Mouse (Mus musculus) layer of hippocampus, adult 18-20 months (tissue): ENCODE measurements around the gene Tmem108. TPM values are rescaled to one million over a fixed set of nuclear protein-coding genes. Genes with fewer than 3 reads are reported as not detected.

ENCODE experiments used
- DNase-seq, 2 experiments: peaks; one replicate each; pipeline ENCODE4 v3.0.0; 2022; ENCODE audit warnings: low spot score in 2 of 2
- total RNA-seq, 2 experiments: library from RNA; stranded (reverse); gene quantifications; 2 replicates each; pipeline ENCODE4 v1.2.3; 2021

Gene Tmem108
- total RNA-seq, 2 experiments from 2014 or later: 32.1 to 35.4 TPM

DNA sequence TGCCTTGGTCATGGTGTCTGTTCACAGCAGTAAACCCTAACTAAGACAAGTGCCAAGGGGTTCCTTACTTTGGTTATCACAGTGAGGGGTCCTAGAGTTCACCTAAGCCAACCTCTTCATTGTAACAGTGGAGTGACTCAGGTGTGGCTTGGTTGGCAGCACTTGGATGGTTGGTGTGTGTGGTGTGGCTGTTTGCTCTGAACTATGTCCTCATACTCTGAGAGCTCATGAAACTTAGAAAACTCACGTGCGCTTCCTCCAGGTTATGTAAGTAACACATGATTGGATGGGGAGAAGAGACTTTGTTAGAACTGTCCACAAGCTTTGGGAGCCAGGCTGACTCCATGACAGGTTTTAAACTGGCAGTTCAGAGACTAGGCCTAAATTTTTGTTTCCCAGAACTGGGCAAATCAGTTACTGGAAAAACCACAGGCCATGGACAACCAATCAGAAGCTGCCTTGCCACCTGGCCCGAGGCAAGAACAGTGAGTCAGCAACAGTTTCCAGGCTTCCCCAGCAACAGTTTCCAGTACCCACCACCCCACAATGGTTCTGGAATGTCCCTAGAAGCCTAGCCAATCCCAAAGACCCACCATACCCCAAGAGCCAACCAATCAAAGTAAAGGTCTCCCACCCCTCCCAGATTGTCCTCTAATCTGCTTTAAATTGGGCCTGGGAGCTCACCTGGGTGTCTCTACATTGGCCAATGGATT is 257.9 kb downstream of the Tmem108 start:
- DNase-seq: no peak

DNA sequence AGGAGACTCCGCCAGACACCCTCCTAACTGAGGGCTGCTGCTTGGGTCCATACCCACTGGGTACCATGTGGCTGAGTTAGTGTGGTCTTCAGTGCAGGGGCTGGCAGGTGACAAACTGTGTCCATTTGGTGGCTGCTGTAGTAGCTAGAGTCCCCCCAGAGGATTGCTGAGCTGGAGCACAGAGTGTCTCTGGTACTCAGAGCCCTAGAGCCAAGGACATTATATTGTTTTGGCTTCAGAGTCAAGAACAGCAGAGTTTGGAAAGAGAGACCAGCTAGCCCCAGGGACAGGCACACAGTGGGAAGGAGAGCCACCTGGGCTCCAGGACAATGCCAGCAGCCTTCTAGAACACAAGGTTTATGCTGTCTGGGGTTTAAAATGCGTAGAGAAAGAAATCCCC is 259.0 kb downstream of the Tmem108 start:
- no peak for DNase-seq

DNA sequence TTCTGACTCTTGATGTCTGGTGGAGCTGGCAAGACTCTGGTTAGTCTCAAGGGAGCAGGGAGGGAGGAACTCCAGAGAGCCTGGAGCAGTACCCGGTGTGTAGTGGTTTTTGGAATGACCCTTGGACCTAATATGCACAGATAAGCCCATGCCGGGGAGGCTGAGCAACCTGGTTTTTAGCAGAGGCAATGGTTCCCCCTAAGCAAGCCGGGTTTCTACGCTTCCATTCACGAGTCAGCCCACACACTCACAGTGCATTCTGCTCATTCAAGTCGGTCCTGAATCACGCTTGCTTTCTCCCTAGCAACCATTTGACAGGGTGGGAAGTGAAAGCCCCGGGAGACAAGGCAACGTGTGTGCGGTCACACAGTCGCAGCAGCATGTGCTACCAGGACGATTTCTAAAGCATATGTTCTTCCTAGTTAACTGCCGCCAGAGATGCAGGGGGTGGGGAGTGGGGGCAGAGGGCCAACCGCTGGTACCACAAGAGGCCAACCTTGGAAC is 259.7 kb downstream of the Tmem108 start:
- DNase-seq: peak; percentile 77 to 86

DNA sequence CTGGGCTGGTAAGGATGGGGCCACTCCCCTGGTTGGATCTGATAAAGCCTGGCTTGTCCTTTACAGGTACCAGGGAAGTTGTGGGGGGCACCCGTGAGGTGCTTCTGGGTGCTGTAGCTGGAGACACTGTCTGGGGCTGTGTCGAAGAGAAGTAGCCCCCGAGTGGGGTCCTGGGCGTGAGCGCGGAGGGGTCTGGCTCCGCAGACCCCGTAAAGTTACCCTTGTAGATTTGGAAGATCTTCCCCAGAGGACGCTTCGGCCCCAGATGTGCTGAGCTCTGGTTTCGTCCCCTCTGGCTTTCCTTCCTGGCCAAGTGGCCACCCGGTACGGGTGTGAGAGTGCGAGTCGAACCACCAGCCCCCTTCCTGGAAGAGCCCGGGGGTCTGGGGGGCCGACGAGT is 262.3 kb downstream of the Tmem108 start:
- DNase-seq: no peak

DNA sequence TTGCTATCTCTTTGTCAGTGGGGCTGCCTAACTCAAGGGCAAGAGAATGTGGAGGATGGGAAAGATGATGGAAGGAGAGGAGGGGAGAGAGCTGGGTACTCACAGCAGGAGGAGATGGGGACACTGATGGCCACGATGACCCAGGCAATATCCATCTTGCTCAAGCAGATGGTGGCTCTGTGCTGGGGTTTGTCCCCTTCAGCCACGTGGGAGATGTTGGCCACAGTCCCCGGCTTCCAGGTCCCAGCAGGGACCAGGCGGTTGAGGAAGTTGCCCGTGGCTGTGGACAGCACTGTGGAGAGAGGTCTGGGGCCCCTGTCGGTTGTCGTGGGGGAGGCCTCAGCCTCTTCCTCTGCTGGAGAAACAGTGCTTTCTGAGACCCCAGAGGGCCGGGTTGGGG is 262.9 kb downstream of the Tmem108 start:
- DNase-seq: no peak

DNA sequence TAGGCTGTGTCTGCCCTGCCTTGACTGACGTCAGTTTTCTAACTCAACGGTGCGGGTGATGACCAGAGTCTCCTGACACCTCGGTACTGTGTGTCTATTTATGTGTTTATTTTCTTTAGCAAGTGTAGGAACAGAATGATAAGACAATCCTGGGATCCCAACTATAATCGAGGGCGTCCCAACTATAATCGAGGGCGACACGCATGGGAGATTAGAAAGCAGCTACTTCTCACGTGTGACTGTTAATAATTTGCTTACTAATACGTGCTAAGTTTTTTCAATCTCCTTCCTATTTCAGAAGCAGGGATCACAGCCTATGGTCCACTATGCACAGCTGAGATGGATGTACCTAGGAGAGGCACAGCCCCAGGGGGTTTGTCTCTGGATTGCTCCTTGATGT is 266.2 kb downstream of the Tmem108 start:
- no peak for DNase-seq

DNA sequence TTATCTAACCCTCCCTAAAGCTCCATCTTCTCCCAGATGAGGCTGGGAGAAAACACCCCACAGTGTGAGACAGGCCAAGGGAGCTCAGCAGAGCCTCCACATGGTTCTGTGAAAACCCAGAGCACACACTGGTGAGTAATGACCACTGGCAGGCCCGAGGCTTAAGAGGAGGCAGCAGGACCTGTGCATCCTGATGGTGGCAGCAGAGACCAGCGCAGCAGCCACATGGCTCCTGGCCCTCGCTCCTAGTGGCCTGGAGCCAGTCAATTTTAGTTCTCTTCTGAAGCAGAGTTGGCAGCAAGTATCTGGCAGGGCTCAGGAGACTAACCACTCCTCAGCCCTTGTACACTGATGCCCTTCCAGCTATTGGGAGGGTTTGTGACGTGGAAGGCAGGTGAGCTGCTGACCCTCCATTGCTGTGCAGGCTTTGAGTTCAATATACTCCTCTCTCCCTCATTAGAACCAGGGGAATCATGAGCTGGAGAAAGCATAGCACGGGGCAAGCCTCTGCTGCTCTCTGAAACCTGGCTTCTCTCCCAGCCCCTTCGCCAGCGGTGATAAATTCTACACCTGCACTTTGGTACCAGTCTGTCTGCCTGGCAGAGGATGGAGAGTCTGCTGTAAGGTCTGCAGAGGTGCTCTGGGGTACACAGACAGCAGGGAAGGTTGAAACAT is 267.2 kb downstream of the Tmem108 start:
- DNase-seq: peak; percentile 68 to 89

DNA sequence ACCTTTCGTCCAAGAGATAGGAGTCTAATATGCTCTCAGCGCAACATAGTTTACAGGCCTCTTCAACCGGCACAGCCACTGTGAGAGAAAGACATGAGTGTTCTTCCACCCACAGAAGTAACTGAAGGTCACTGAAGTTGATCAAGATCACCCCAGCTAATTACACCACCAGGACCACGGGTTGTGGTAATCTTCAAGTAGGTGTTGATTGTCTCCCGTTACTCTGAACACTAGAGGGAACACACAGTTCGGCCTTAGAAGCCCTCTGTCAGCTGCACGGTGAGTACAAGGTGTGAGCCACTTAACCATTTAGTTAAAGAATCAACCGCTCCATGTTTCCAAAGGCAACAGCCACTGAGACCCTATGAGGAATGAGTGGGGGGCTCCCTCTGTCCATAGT is 269.7 kb downstream of the Tmem108 start:
- no peak for DNase-seq

DNA sequence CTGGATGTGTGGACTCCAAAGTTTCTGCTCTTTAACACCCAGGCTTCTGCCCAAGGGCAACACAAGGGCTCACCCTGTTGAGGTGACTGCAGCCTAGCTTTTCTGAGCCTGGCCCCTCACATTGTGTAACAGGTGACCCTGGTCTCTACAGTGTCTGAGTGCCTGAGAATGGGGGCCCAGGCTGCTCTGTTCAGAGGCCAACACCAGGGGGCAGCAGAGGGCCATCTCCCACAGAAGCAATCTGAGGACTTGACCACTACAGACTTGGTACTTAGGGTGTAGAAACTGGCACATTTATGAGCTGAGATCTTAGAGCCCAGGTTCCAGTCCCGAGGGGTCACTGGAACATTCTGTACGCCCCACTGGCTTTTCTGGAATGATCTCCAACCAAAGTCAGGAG is 271.2 kb downstream of the Tmem108 start:
- peak; percentile 59 to 85 for DNase-seq

DNA sequence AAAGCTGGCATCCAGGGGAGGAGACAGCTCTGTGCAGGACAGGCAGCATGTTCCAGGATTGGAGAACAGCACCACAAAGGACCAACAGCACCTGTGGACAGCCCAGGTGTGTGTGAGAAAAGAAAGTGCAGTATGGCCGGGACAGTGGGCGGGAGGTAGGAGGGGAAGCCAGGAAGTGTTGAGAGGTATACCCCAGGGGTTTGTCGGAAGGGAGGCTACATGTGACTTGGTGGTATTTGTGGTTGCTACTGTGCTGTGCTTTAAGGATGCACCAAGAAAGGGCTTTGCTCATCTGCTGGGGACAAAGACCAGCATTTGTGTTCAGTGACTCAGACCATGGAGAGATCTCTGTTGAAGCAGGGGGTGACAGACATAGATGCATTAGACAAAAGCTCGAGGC is 271.8 kb downstream of the Tmem108 start:
- no peak for DNase-seq

DNA sequence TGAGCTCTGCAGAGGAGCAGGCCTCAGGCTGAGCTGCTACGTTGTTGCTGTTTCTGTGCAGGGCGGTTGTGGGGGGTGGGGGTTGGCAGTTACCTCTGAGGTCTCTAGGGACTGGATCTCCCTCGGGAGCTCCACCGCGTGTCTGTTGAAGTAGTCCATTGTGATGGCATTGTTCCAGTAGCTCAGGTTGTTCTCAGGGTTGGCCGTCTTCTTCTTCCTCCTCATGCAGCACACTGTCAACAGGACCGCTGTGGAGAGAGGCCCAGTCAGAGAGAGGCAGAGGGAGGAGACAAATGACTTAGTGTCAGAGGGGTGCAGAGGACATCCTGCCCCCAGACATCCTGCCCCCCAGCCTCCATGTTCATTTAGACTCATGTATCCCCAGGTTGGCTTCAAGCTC is 272.5 kb downstream of the Tmem108 start:
- DNase-seq: no peak

DNA sequence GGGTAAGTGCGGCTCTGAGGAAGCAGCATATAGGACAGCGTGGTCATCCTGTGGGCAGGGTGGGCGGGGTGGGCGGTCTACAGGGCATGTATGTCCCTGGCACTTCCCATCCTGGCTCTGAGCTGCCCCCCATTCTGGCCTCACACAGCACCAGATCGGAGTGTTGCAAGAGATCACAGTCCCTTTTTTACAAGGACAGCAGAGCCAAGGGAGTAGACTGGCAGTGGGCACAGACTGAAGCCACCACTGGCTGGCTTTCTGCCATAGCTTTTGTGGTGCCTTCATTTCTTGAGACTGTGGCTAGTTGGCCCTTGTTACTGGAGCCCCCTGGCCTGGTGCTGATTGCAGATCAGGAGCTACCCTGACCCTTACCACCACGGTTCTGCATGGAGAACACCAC is 275.4 kb downstream of the Tmem108 start:
- no peak for DNase-seq

DNA sequence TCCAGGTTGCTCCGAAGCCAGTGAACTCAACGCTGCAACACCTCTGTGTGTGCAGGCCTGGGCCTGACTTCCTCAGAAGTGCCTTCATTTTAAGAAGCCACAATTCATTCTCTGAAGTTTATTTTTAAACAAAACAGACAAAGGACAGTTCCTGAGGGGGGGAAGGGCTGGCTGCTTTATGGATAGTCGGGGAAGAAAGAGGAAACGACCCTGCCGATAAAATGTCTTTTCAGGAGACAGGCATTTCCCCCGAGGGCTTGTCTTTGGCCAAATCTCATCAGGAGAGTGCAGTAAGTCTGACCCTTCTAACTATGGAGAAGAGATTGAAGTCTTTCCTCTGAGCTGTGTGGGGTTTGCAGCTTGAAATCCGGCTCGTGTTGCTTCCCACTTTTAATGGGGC is 276.0 kb downstream of the Tmem108 start:
- DNase-seq: no peak

DNA sequence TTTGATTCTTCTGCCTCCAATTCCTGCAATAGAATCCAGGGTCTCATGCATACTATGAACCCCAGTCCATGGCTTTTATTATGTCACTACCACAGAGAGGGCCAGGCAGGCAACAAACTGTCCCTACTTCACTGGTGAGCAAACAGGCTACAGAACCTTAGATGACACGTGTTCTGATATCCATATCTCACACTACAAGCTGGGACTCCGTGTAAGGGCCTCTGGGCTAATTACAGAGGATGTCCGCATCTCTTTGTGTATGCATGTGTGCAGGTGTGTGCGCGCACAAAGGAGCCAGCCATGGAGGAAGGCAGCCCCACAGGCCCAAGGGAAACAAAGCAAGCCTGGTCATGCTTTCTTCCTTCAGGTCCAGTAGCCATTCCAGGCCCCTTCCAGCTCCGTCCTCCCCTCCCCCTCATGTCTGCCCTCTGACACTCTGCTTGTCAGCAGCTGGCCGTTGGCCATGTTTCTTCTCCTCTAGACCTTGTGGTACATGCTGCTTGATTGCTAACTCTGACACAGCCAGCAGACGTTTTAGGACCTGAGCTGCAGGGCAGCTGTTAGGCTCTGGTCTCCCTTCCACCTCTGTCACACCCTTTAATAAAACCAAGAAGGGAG is 280.9 kb downstream of the Tmem108 start:
- DNase-seq: no peak

DNA sequence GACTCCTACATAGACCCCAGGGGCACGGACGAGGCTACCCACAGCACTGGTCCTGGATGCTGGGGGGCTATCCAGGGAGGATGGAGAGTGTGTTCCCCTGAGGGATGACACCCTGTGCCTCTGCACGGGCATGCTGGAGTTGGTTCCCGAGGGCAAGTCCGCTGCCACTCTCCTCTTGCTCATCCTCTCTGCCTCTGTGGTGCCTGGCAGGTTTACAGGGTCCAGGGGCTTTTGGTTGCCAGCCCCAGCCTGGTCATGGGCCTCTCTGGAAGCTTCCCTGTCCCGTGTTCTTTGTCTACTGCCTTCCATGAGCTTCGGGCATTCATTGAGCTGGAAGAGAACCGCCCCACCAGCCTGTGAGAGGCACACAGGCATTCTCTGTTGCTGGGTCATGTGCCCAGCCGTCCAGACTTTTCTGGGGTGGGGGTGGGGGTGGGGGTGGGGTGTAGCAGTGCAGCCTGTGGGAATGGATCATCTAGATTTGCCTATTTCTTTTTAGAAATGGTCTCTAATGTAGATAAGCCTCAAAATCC is 281.5 kb downstream of the Tmem108 start, which contains the start of gene Bfsp2:
Gene Bfsp2 (minus strand): TSS at position 377 of the 533 bp plus-strand sequence.
- DNase-seq: no peak

DNA sequence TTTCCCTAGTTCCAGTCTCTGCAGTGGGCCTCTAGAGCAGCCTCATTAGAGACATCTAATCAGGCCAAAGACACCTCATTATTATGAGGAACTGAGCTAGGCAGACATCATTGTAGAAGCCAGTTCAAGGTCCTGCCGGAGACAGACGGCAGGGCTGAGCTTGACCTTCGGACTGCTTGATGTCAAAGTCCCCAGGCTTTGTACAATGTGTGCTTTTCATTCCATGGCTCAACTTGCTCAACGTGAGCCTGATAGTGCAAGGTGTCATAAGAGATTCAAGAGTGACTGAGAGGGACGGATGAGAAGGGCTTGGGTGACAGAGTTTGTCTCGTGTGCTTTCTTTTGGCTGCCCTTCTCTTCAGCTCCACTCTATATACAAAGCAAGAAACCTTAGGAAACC is 286.2 kb downstream of the Tmem108 start:
- no peak for DNase-seq

DNA sequence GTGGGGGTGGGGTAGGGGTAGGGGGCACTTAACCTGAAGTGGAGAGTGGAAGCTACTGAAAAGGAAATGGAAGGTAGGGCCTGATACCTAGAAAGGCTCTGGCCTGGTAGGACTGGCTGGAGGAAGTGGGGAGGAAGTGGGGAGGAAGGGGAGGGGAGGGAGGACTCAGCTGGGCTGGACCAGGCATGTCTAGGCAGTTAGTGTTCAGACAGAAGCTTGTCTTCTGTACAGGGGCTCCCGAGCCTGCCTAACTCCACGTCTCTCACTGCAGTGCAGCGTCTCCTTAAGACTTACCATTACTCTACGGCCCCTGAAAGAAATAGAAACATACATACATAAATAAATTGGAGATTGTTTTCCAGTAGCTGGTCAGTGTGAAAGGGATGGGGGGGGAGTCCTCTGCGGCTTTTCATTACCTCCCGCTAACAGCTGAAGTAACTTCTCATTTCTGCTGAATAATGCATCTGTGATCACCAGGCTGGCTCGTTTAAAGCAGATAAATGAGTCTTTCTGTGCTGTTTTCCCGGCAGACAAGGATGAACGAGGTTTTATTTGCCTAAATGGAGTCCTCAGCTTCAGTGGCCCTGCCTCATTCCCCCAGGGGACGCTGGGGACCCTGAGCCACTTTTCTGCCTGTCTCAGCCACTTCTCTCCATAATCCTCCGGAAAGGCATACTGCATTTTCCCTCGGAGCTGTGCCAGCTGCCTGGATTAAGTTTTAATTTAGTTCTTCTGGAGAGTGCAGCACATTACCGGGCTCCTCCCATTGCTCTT is 287.5 kb downstream of the Tmem108 start:
- peak in 1 of 2 experiments; percentile 20 for DNase-seq

DNA sequence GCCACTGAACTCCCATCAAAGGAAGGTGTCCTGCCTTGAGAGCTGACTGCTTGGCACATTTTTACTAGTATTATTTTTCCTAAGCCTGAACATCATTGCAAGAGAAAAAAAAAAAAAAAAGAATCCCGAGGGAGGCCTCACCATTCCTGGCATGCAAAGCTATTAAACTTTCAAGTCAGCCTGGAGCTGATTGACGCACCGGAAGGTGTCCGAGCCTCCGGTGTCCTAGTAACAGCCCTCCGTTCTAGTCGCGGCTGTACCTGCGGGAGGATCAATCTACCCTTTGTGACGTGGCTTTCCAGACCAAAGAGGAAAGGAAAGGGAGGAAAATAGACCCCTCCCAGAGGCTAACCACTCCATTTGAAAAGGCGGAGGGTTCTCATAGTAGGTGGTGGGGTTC is 289.9 kb downstream of the Tmem108 start:
- no peak for DNase-seq

DNA sequence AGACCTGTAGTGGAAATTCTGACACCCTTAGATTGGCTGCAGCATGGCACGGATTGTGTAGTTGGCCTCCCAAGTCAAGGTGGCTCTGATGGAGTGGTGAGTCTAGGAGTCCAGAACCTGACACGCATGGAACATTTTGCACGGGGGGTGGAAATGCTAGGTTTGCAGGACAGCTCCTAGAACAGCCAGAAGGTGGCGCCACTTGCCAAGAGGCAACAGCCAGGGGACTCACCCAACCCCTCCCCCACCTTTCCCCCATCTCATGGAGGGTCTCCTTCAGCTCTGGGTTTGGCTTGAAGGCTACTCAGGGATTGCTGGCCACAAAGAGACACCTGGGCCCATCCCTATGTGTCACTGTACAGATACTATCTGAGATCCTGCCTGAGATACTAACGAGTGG is 292.1 kb downstream of the Tmem108 start:
- peak in 1 of 2 experiments; percentile 48 for DNase-seq

DNA sequence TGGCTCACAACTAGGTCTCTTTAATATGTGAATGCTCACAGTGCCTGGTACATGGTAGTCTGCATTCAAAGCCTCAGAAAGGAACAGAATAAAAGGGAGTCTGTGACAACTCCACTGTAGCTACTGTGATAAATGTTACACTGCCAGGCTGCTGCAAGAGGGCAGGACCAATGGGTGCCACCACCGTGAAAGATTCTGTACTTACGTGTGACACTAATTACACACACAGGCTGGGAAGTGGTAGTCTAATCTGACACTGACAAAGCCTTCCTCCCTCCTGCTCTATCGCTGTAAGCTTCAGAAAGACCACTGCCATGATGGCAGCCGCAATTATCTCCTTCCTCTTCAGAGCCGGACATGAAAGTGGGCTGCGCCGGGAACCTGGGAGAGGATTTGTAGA is 292.7 kb downstream of the Tmem108 start:
- DNase-seq: no peak

DNA sequence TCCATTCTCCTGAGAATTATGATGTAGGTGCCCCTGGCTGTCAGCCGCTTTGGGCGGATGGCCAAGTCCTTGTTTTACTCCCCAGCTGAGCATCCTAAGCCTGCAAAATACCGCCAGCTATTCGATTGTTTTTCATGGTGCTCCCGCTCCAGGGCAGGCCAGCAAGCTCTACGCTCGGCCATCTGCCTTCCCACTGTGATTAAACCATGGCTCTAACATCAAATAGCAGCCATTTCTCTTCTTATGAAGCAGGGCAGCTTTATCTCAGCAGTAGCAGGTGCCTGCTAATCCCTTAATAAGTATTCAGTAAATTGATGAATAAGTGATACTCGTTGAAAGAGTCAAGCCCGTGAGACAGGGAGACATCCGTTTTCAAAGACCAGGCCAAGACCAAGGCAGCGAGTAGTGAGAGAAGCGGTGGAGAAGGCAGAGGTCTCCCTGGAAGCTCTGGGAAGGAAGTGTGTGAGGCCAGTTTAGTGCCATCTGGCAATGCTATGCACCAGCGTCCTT is 295.9 kb downstream of the Tmem108 start:
- DNase-seq: peak in 1 of 2 experiments; percentile 80
